Mouse (Mus musculus) left cerebral cortex, adult 18-20 months (tissue): ENCODE measurements at regions not wholly inside any gene's neighbourhood (a gene's known extent, or its start where the extent isn't known, plus 50 kb on each side); places are given as distances from the start of the nearest gene placed in this dataset.

Experiments used
- DNase-seq, 2 experiments: peaks; one replicate each; pipeline ENCODE4 v3.0.0; 2021 to 2022; ENCODE audit warnings: low spot score in 2 of 2, mixed read lengths in 1 of 2

GRCm38 (mm10) chr15:51392449-51393405 is 2492.0 kb upstream of the Gm7489 start:
- peak in 1 of 2 experiments; percentile 27 for DNase-seq

GRCm38 (mm10) chr15:51395961-51396360 is 2488.7 kb upstream of the Gm7489 start:
- no peak for DNase-seq

- DNase-seq = no peak
Observed at GRCm38 (mm10) chr15:51403581-51403980, 2481.1 kb upstream of the Gm7489 start.

GRCm38 (mm10) chr15:51409791-51410308 is 2474.9 kb upstream of the Gm7489 start:
- DNase-seq = no peak

GRCm38 (mm10) chr15:51411966-51412365 is 2472.7 kb upstream of the Gm7489 start:
- no peak for DNase-seq

GRCm38 (mm10) chr15:51442606-51443005 is 2442.1 kb upstream of the Gm7489 start:
- no peak for DNase-seq

GRCm38 (mm10) chr15:51469895-51470294 is 2414.8 kb upstream of the Gm7489 start:
- no peak for DNase-seq

GRCm38 (mm10) chr15:51471143-51471542 is 2413.6 kb upstream of the Gm7489 start:
- no peak for DNase-seq

- peak in 1 of 2 experiments; percentile 6 for DNase-seq
Observed at GRCm38 (mm10) chr15:51472049-51472448, 2412.7 kb upstream of the Gm7489 start.

GRCm38 (mm10) chr15:51481856-51482255 is 2402.8 kb upstream of the Gm7489 start:
- DNase-seq = no peak

- DNase-seq = no peak
Observed at GRCm38 (mm10) chr15:51484207-51484606, 2400.5 kb upstream of the Gm7489 start.

- no peak for DNase-seq
Observed at GRCm38 (mm10) chr15:51485554-51485953, 2399.2 kb upstream of the Gm7489 start.

GRCm38 (mm10) chr15:51502058-51502741 is 2382.5 kb upstream of the Gm7489 start:
- no peak for DNase-seq

GRCm38 (mm10) chr15:51502742-51503270 is 2381.9 kb upstream of the Gm7489 start:
- no peak for DNase-seq

GRCm38 (mm10) chr15:51503341-51503740 is 2381.4 kb upstream of the Gm7489 start:
- no peak for DNase-seq

- no peak for DNase-seq
Observed at GRCm38 (mm10) chr15:51504016-51504760, 2380.5 kb upstream of the Gm7489 start.

- DNase-seq = no peak
Observed at GRCm38 (mm10) chr15:51504789-51505188, 2379.9 kb upstream of the Gm7489 start.

- DNase-seq = no peak
Observed at GRCm38 (mm10) chr15:51507126-51507525, 2377.6 kb upstream of the Gm7489 start.

GRCm38 (mm10) chr15:51511319-51511718 is 2373.4 kb upstream of the Gm7489 start:
- DNase-seq = no peak

GRCm38 (mm10) chr15:51536317-51536716 is 2348.4 kb upstream of the Gm7489 start:
- no peak for DNase-seq

- no peak for DNase-seq
Observed at GRCm38 (mm10) chr15:51551216-51551775, 2333.4 kb upstream of the Gm7489 start.
